Mouse (Mus musculus) embryonic facial prominence, embryonic 13.5 days (tissue): ENCODE measurements around the gene Scrn2. TPM values are rescaled to one million over a fixed set of nuclear protein-coding genes. Genes with fewer than 3 reads are reported as not detected.

Source experiments
- ATAC-seq: fragments of 200-750 bp; cut with Nextera tagmentation; 2 replicates; pipeline ENCODE4 v1.8.0; 2017; ENCODE audit warnings: low read depth; ENCODE audit not compliant: insufficient number of reproducible peaks, insufficient read depth, low FRiP score, low TSS enrichment
- H3K27ac ChIP-seq: fragments of 300-500 bp; sonication (generic); 2 replicates; pipeline ENCODE4 v1.5.1; 2015; ENCODE audit warnings: moderate library complexity, mild to moderate bottlenecking, inconsistent platforms
- H3K27me3 ChIP-seq: fragments of 300-500 bp; sonication (generic); 2 replicates; pipeline ENCODE4 v1.6.1; 2015; ENCODE audit warnings: mild to moderate bottlenecking, inconsistent platforms
- H3K36me3 ChIP-seq: fragments of 300-500 bp; sonication (generic); 2 replicates; pipeline ENCODE4 v1.6.1; 2015; ENCODE audit warnings: mild to moderate bottlenecking, inconsistent platforms
- H3K4me1 ChIP-seq: fragments of 300-500 bp; sonication (generic); 2 replicates; pipeline ENCODE4 v1.6.1; 2015; ENCODE audit warnings: inconsistent platforms
- H3K4me2 ChIP-seq: fragments of 300-500 bp; sonication (generic); 2 replicates; pipeline ENCODE4 v1.6.1; 2015; ENCODE audit warnings: moderate library complexity, mild to moderate bottlenecking, inconsistent platforms
- H3K4me3 ChIP-seq: fragments of 300-500 bp; sonication (generic); 2 replicates; pipeline ENCODE4 v1.5.1; 2015; ENCODE audit warnings: mild to moderate bottlenecking, inconsistent platforms
- H3K9ac ChIP-seq: fragments of 300-500 bp; sonication (generic); 2 replicates; pipeline ENCODE4 v1.6.1; 2015; ENCODE audit warnings: mild to moderate bottlenecking, inconsistent platforms
- H3K9me3 ChIP-seq: fragments of 300-500 bp; sonication (generic); 2 replicates; pipeline ENCODE4 v1.6.1; 2016; ENCODE audit warnings: inconsistent platforms
- WGBS: fragments of 180-500 bp; shearing (Covaris S2); methylation state at CpG from one replicate; pipeline ENCODE4 v1.1.7; 2015; ENCODE audit warnings: mixed read lengths; 5-methylcytosine and 5-hydroxymethylcytosine counted together
- polyA plus RNA-seq: library from polyadenylated mRNA; unstranded; fragments of >200 nt; fragmentation: Nextera tagmentation; extraction: Ambion mirVana; gene quantifications from 2 replicates; pipeline ENCODE4 v1.2.1, GENCODE M21; 2015

Gene Scrn2
- polyA plus RNA-seq, 1 experiment from 2014 or later: 30.6 TPM

DNA sequence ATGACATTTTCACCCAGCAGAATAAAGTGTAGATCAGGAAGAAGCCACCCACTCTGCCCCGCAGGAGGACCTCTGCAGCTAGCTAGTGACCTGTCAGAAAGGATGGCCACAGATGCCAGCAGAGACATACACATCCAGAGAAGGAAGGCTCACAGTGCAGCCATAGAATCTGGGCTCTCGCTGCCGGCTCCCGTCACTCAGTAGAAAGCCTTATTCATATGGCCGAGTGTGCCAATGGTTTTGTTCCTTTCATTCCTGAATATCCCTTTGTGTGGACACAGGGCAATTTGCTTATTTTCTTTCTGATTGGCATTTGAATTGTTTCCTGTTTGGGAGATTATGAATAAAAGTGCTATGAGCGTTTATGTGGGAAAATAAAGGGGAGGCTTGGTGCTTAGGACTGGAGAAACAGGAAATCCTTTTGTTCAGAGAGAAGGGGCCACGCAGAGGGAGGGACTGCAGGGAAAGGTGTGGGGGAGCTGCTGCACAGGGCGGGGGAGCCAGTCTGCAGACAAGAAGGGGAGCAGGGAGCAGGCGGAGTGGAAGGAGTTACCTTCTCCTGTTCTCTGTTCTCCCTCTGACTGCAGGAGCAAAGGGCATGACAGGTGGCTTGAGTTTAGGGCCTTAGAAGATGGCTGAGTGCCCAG is 33.7 kb downstream of the Scrn2 start:
- Histone ChIP-seq H3K36me3 (peaks cover 68% of the 10 kb centered on the region), H3K4me3 (no peak overlapping the region), H3K27me3 (no peaks in the 10 kb centered on the region), H3K4me1 (0 out of 2 replicates have a peak, but pooled peaks cover 5% of the 10 kb centered on the region), H3K4me2 (no peak overlapping the region), H3K27ac (peak overlapping the region; percentile 48), H3K9ac (peak overlapping the region; percentile 16; the same call in 1 of the 2 replicates), H3K9me3 (no peaks in the 10 kb centered on the region)
- ATAC-seq: no peak
- 39% methylated on average over 9 of the region's 9 CpGs for WGBS

DNA sequence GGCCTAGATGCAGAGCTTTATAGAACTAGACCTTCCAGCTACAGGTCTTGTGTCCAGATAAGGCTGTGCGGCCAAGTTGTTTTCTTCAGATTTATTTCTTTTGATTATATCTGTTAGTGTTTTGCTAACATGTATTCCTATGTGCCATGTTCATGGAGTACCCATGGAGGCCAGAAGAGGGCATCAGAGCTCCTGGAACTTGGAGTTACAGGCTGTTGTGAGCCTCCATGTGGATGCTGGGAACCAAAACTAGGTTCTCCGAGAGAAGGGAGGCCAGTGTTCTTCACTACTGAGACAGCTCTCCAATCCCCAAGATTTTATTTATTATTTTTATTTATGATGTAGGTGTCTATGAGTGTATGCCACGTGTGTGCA is 34.2 kb downstream of the Scrn2 start:
- no peak for ATAC-seq
- 86% methylated on average over 3 of the region's 3 CpGs for WGBS
- peaks cover 63% of the 10 kb centered on the region for H3K36me3 ChIP-seq

DNA sequence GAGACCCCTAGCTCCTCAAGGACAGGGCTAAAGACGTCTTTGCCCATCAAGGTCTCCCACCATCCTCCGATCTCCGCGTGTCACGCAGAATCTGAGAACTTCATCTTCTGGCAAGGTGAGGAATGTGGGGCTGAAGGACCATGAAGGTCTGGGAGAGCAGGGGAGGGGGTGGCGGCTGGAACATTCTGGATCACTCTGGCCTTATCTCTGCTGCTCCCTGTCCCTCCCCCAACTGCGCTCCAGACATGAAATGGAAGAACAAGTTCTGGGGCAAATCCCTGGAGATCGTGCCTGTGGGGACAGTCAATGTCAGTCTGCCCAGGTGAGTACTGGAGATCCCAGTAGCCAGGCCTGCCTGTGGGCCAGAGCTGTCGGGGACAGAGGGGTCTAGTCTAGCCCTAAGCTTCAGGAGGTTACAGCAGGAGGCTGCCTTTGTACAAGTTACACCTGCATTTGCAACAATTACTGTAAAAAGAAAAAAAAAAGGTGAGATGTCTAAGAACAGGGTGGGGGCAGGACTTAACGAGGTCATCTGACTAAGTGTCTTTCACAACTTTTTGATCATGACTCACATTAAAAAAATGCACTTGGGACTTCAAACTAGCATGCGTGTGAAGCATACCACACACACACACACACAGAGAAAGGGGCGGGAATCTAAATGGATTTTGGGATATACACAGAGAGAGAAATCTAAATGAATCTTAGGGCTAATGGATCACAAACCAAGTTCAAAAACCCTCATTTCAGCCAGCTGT is 36.0 kb downstream of the Scrn2 start:
- Histone ChIP-seq H3K4me3 (no peak overlapping the region), H3K27ac (no peak overlapping the region), H3K4me1 (0 out of 2 replicates have a peak, but pooled peaks cover 5% of the 10 kb centered on the region), H3K27me3 (no peaks in the 10 kb centered on the region), H3K9ac (no peak overlapping the region), H3K4me2 (no peak overlapping the region), H3K36me3 (peaks cover 44% of the 10 kb centered on the region), H3K9me3 (no peaks in the 10 kb centered on the region)
- ATAC-seq: no peak
- WGBS: 87% methylated on average over 12 of the region's 12 CpGs

More for the DNA sequence above, 34.2 kb downstream of the Scrn2 start:
- H3K27me3 ChIP-seq: no peaks in the 10 kb centered on the region
- no peak overlapping the region for H3K4me3 ChIP-seq
- no peaks in the 10 kb centered on the region for H3K9me3 ChIP-seq
- H3K9ac ChIP-seq: 0 out of 2 replicates have a peak overlapping the region, but pooled peaks have one; percentile 16
- no peak overlapping the region for H3K4me2 ChIP-seq
- H3K4me1 ChIP-seq: 0 out of 2 replicates have a peak, but pooled peaks cover 5% of the 10 kb centered on the region
- H3K27ac ChIP-seq: peak overlapping the region; percentile 48; the same call in 1 of the 2 replicates

DNA sequence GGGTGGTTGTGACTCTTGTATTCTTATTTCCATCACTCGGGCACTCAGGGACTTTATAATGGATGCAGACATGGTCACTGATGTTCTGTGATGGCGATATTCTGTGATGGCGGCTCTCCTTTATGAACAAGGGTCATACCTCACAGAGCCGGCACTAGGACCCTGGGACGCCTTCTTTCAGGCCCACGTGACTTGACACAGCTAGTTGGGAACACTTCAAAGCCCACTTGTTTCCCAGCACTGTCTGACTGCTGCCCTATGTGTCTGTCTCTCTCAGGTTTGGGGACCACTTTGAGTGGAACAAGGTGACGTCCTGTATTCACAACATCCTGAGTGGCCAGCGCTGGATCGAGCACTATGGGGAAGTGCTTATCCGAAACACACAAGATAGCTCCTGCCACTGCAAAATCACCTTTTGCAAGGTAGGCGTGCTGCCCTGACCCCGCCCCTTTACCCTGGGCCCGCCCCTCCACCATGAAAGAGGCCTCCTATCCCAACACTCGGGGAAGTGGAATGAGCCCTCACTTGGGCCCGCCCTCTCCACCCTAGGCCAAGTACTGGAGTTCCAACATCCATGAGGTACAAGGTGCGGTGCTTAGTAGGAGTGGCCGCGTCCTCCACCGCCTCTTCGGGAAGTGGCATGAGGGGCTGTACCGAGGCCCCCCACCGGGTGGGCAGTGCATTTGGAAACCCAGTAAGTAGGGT is 37.1 kb downstream of the Scrn2 start:
- Histone ChIP-seq H3K36me3 (peaks cover 35% of the 10 kb centered on the region), H3K27ac (no peak overlapping the region), H3K4me3 (no peak overlapping the region), H3K9ac (no peak overlapping the region), H3K9me3 (no peaks in the 10 kb centered on the region), H3K4me2 (no peak overlapping the region), H3K27me3 (no peaks in the 10 kb centered on the region), H3K4me1 (0 out of 2 replicates have a peak, but pooled peaks cover 5% of the 10 kb centered on the region)
- 46% methylated on average over 22 of the region's 22 CpGs for WGBS
- ATAC-seq: no peak

DNA sequence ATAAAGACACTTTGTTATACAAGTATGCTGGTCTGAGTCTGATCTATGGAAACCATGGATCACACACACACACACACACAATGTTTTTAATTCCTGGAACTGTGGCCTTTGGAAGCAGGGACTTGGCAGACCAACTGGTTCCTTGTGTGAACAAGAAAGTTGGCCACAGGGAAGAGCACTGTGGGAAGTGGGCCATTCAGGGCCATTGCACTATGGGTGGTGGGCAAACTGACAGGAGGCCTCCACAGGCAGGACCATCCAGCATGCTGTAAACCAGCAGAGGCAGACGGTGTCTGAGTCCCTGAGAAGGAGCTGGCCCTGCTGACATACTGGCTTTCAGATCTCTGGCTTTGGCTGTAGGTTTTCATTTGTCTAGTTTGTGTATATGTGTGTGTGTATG is 39.6 kb downstream of the Scrn2 start:
- H3K9ac ChIP-seq: no peak overlapping the region
- no peak overlapping the region for H3K4me2 ChIP-seq
- peaks cover 30% of the 10 kb centered on the region for H3K36me3 ChIP-seq
- no peaks in the 10 kb centered on the region for H3K9me3 ChIP-seq
- H3K4me3 ChIP-seq: no peak overlapping the region
- no peak overlapping the region for H3K27ac ChIP-seq
- no peak for ATAC-seq
- no peaks in the 10 kb centered on the region for H3K27me3 ChIP-seq
- no peaks in the 10 kb centered on the region for H3K4me1 ChIP-seq
- 68% methylated on average over 1 of the region's 1 CpGs for WGBS

DNA sequence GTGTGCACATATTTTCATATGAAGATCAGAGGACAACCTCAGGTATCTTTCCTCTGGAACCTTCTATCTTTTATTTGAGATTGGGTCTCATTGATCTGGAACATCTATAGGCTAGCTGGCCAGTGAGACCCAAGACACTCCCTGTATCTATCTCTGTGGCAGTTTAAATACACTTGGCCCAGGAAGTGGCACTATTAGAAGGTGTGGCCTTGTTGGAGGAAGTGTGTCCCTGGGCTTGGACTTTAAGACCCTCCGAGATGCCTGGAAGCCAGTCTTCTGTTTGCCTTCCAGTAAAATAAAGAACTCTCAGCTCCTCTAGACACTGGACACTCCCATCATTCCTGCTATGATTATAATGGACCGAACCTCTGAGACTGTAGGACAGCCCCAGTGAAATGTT is 40.0 kb downstream of the Scrn2 start:
- Histone ChIP-seq H3K4me1 (no peaks in the 10 kb centered on the region), H3K9ac (no peak overlapping the region), H3K9me3 (no peaks in the 10 kb centered on the region), H3K4me3 (no peak overlapping the region), H3K27me3 (no peaks in the 10 kb centered on the region), H3K4me2 (no peak overlapping the region), H3K27ac (no peak overlapping the region), H3K36me3 (peaks cover 30% of the 10 kb centered on the region)
- no peak for ATAC-seq
- WGBS: 90% methylated on average over 2 of the region's 2 CpGs

DNA sequence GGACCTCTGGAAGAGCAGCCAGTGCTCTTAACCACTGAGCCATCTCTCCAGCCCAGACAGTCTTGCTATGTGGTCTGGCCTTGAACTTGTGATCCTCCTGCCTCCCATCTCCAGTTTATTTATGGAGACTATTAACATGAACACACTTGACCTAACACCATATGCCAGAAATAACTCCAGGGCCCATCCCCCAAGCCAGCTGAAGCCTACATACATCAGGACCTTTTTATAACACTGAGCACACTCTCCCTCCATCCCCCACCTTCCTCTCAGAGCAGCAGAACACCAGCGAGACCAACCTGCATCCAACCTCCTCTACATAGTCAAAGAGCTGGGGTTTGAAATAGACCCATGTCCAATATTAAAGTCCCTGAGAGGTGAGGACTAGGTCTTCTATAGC is 41.4 kb downstream of the Scrn2 start:
- no peak overlapping the region for H3K4me2 ChIP-seq
- no peak overlapping the region for H3K9ac ChIP-seq
- no peak for ATAC-seq
- no peak overlapping the region for H3K4me3 ChIP-seq
- no peaks in the 10 kb centered on the region for H3K4me1 ChIP-seq
- H3K9me3 ChIP-seq: no peaks in the 10 kb centered on the region
- no peak overlapping the region for H3K27ac ChIP-seq
- peaks cover 19% of the 10 kb centered on the region for H3K36me3 ChIP-seq
- no peaks in the 10 kb centered on the region for H3K27me3 ChIP-seq
- 77% methylated on average over 1 of the region's 1 CpGs for WGBS

DNA sequence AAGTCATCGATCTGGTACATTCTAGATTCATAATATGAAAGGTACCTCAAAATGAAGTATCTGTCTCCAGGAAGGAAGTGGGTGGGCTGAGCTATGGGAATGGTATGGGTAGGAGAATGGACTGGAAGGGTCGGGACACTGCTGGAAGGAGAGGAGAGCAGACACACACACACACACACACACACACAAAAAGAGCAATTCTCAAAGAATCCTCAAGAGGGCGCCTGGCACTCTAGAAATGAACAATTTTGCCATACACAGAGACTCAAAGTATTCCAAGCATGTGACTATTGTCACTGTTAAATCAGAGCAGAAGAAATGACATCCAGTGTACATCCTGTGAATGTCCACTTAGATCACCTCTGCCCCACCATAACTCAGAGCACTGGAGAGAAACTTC is 42.8 kb downstream of the Scrn2 start:
- Histone ChIP-seq H3K4me2 (no peak overlapping the region), H3K27me3 (no peaks in the 10 kb centered on the region), H3K9ac (no peak overlapping the region), H3K4me1 (no peaks in the 10 kb centered on the region), H3K4me3 (no peak overlapping the region), H3K9me3 (no peaks in the 10 kb centered on the region), H3K36me3 (peaks cover 5% of the 10 kb centered on the region), H3K27ac (no peak overlapping the region)
- ATAC-seq: no peak
- 30% methylated on average over 3 of the region's 3 CpGs for WGBS

DNA sequence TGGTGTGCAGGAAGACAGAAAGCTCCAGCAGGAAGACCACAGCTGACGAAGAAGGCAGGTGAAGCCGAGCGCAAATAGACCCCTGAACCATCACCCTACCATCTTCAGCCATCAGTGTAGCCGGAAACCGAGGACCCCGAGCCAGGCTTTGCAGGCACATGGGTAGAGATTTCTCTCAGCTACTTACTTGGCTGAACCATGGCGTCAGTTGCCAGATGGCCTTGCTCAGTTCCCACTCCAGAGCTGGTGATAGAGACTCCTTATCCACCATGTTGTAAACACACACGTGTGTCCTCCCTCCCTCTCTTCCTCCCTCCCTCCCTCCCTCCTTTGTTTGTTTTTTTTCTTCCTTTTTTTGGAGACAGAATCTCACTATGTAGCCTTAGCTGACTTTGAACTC is 44.5 kb downstream of the Scrn2 start:
- 72% methylated on average over 8 of the region's 8 CpGs for WGBS
- H3K27ac ChIP-seq: no peak overlapping the region
- H3K9ac ChIP-seq: no peak overlapping the region
- no peak for ATAC-seq
- no peaks in the 10 kb centered on the region for H3K27me3 ChIP-seq
- H3K4me3 ChIP-seq: no peak overlapping the region
- H3K4me2 ChIP-seq: no peak overlapping the region
- H3K36me3 ChIP-seq: no peaks in the 10 kb centered on the region
- H3K9me3 ChIP-seq: no peaks in the 10 kb centered on the region
- H3K4me1 ChIP-seq: no peaks in the 10 kb centered on the region

DNA sequence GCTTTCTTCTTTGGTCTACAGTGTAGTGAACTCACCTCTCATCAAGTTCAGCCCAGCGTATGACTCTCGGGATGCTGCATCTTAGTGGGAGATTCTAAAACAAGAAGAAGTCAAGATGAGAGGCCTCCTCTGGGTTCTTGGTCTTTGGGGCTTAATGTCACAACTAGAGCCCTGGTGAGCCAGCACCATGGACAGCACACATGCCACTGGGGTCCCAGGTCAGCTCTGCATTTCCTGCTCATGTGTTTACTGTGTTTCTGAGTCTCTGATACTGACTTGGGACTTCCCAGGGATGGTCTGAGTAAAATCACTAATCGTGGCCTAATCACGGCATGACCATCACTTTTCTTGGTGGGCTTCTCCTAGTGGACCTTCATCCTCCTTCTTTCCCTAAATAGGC is 49.0 kb downstream of the Scrn2 start:
- Histone ChIP-seq H3K4me1 (peaks cover 7% of the 10 kb centered on the region), H3K4me2 (no peak overlapping the region), H3K9ac (no peak overlapping the region), H3K4me3 (no peak overlapping the region), H3K36me3 (no peaks in the 10 kb centered on the region), H3K27ac (no peak overlapping the region), H3K9me3 (no peaks in the 10 kb centered on the region), H3K27me3 (peaks cover 7% of the 10 kb centered on the region; the same call in 1 of the 2 replicates)
- WGBS: 53% methylated on average over 4 of the region's 4 CpGs
- ATAC-seq: no peak

DNA sequence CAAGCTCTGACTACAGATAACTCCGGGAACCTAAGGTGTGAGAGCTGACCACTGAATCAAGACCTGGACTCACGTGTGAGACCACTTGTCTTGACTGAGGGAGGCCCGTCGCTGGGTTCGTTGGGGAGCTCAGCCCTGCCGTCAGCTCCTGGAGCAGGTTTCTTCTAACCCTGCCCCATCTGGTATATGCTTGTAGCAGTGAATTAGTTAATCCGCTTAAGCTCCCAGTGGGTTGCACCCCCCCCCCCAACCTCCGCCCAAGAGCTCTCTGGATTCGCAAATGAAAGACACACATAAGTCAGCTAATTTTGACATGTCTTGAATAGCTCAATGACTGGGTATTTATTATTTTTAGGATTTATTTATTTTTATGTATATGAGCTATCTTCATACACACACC is 50.6 kb downstream of the Scrn2 start:
- Histone ChIP-seq H3K4me2 (no peak overlapping the region), H3K36me3 (no peaks in the 10 kb centered on the region)
- WGBS: 21% methylated on average over 9 of the region's 9 CpGs

More for the DNA sequence above, 50.6 kb downstream of the Scrn2 start:
- Histone ChIP-seq H3K4me1 (peaks cover 14% of the 10 kb centered on the region), H3K27me3 (peaks cover 7% of the 10 kb centered on the region; the same call in 1 of the 2 replicates), H3K9ac (no peak overlapping the region), H3K27ac (no peak overlapping the region), H3K4me3 (no peak overlapping the region), H3K9me3 (no peaks in the 10 kb centered on the region)
- ATAC-seq: no peak
